Mouse (Mus musculus) hematopoietic stem cell, adult 5-6 weeks (primary cell): ENCODE data around the gene Insl3. TPM values are rescaled to one million over a fixed set of nuclear protein-coding genes. Genes with fewer than 3 reads are reported as not detected.

Experiments
- ATAC-seq, 2 experiments: fragments of 125-278 bp in 1 of 2; replicated peaks in 1 of 2; 2 replicates each; pipeline ENCODE4 v1.8.0; 2016 to 2017; ENCODE audit warnings: inconsistent platforms in 2 of 2, mild to moderate bottlenecking in 2 of 2, moderate number of reproducible peaks in 2 of 2, low read depth in 1 of 2, moderate TSS enrichment in 1 of 2; ENCODE audit not compliant: low FRiP score in 2 of 2, poor library complexity in 2 of 2, severe bottlenecking in 2 of 2, insufficient read depth in 1 of 2, low TSS enrichment in 1 of 2
- total RNA-seq: library from RNA; stranded (forward); fragments of 172-1452, 232-1000 nt; gene quantifications from 2 replicates; pipeline ENCODE4 v1.2.3, GENCODE M21; 2017

Insl3 gene
- total RNA-seq, result 6.2 and 8.9 TPM in 2 replicates

- no peak for ATAC-seq
These were observed at the start of gene Insl3 for GRCm38 (mm10) chr8:71689028-71689427. TSS of gene Insl3 (plus strand) at chr8:71689214.

DNA sequence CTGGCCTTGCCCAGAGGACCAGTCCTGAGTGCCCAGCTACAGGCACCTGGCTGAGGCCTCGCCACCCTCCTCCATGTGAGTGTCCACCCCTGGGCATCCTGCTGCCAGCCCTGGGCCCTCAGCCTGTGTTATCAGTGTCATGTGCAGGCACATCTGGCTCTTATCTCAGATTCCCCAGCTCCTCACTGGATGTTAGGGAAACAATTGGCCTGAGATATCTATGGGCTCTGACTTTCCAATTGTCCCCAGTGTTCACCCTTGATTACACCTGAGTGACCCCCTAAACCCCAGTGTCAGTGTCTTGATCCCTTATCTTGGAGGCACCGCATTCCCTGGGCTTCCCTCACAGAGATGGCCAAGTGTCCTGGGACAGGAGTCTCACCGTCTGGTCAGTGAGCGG lies 49.7 kb upstream of the Insl3 start:
- no peak for ATAC-seq

DNA sequence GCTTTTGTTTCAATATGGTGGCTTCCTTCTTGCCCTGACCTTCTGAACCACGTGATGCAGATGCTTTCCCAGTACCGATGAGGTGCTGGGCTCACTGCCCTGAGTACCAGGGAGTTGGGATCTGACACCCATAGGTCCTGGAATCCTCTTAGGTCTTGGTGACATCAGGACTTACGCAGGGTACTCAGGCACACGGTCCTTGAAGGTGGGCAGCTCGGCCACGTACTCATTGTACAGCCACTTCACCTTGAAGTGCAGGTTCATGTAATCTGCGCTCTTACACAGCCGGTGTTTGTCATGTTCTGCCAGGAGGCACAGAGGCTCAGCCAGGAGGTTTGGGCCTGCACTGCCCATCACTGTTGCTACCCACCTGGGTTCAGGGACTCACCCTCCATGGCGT lies 43.5 kb upstream of the Insl3 start:
- no peak for ATAC-seq

- peak; percentile 66 to 71 for ATAC-seq
These were observed 34.4 kb upstream of the Insl3 start for GRCm38 (mm10) chr8:71654600-71654999.

- ATAC-seq, result no peak
These were observed 31.2 kb upstream of the Insl3 start for GRCm38 (mm10) chr8:71657816-71658215.

DNA sequence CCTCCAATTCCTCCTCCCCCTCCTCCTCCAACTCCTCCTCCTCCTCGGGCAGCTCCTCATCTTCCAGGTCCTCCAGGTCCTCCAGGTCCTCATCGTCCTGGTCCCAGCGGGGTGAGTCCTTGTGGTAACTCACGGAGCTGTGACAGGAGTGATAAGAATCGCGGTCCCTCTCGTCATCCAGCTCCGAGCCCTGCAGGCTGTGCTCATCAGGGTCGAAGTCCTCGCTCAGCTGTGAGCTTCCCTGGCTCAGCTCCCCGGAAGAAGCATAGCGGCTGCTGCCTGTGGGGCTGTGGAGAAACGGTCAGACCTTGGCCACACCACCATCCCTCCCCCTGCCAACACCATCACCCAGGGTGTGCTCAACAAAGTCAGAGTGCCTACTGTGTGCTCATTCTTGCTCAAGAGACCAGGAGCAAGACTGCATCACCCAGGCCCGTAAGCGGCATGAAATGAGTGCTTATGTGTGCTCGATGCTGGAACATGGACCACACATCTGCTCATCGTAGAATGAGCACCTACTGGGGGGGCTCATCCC lies 30.4 kb upstream of the Insl3 start:
- no peak for ATAC-seq

DNA sequence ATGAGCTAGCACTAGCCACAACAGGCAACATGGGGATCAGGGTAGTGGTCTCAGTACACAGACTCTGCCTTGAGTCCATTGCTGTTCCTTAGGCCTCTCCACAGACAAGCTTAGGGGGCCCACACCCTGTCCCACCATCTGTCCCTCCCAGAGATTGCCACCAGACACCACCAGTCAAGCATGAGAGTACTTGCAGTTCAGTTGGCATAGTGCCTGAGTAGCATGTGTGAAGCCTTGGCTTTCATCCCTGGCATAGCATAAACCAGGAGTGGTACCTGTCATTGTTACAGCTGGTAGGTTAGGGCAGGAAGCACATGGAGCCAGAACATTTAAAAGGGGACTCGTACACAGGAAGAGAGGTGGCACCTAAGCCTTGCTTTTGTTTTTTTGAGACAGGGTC lies 29.3 kb upstream of the Insl3 start:
- ATAC-seq, result no peak

DNA sequence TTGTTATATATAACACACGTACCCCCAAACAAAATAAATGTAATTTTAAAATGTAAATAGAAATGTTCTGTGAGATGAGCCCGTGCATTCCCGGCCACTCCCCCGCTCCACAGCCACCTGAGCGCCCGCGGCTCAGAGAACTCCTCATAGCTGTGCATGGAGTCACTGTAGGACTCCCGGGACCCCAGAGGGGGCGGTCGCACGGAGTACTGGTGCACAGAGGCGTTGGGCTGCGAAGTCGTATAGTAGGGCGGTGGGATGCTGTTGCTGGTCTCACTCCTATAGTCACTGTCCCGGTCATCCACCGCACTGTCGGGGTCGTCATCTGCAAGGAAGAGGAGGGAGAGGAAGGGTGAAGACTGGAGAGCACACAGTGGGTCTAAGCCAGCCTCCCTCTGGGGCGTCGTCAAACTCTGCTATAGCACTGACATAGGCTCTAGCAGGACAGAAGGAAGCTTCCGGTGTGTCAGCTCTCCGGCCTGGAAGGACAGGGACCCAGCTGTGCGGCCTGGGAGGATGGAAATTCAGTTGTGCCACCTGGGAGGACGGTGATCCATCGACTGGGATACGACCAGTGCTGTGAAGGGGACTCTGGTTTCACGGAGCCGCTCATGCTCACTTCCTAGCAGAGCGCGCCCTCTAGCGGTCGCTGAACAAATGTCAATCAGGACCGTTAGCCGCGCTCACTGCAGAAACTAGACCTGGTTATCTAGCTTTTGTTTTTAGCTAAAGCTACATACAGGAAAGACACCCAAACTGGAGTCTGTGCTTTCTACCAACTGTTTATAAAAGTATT lies 28.5 kb upstream of the Insl3 start:
- ATAC-seq, result peak; percentile 56 to 70

DNA sequence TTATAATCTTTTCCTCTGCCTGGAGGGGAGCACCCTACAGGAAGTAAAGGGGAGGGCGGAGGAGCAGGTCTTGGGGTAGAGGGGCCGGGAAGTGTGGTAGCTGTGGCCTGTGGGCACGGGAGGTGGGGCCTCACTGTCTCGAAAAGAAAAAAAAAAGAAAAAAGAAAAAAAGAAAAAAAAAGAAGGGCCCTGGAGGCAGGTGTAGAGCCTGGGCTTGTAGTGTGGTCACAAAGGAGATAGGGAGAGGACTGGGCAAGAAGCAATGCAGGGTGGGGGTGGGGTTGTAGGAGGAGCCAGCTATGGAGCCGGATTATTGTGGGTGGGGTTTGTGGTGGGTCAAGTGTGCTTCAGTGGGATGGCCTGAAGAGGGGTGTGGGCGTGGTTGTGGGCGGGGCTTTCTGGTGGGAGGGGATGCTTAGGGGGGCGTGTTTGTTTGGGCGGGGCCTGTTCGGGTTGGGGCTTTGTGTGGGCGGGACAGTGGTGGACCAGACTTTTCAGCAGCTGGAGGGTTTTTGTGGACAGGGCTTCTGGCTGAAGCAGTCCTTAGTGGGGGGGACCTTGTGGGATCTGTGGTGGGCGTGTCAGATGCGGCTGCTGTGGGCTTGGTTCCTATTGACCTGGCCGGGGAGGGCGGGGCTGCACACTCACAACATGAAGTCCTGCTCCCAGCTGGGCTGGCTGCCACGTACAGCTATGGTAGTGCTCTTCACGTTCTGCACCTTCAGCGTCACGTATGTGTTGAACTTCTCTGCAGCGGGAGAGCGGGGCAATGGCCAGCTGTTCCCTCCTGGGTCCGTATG lies 23.5 kb upstream of the Insl3 start:
- ATAC-seq, result peak; percentile 47 to 60

DNA sequence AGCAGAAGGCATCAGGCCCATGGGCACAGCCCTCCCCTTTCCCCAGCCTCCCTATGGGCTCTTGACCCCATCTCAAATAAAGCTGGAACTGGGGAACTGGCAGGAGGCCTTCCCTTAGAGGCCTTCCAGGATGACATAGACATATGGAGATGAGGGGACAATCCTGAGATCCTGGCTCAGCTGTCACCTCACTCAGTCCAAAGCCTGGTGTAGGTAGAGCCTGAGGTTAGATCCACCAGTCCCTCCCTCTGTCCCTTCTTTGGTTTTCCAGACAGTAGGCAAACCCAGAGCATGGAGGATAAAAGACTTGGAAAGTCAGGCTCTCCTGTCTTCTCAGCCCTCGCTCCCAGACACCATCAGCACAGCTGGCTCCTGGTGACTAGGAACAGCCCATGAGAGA lies 22.2 kb upstream of the Insl3 start:
- no peak for ATAC-seq

DNA sequence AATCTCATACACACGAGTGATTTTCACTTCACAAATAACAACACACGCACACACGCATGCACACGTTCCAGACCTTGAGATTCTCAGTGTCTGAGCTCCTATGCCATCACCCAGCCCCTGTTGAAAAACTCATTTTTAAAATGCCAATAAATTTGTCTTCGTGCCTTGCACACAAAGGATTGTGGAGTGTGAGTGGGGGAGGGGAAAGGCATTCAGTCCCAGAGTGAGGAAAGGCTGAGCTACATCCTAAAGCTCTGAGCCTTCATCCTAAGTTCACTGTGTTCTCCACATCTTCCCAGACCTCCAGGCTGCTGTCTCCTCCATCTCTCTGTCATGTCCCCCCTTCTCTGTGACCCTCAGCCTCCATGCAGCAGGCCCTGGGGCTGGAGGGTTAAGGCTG lies 21.8 kb upstream of the Insl3 start:
- ATAC-seq, result no peak

GRCm38 (mm10) chr8:71668220-71668975 lies 20.6 kb upstream of the Insl3 start:
- ATAC-seq, result peak; percentile 58 to 65

GRCm38 (mm10) chr8:71670198-71670597 lies 18.8 kb upstream of the Insl3 start:
- ATAC-seq, result no peak

GRCm38 (mm10) chr8:71670621-71671548 lies 18.1 kb upstream of the Insl3 start:
- peak in 1 of 2 experiments; percentile 6; a peak in 1 of 4 replicates for ATAC-seq

DNA sequence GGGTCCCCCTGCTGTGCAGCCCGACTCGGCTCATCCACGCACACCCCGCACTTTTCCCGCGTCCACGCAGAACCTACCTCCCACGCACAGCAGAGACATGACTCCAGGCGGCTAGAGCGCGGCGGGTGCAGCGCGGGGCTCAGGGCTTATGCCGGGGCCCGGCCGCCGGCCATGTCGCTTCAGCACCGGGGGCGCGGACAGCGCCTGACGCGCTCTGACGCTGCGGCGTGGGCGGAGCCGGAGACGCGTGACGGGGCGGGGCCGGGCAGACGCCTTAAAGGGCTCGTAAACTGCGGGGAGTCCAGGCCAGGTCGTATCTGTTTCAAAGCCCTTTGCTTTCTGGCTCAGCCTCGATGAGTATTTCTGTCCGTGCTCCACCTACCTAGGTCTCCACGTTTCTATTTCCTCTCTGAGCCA lies 17.5 kb upstream of the Insl3 start, which contains the start of gene Unc13a:
Gene Unc13a, minus strand, starts transcription at position 209 of the 417 bp plus-strand sequence.
- ATAC-seq, result peak; percentile 47 to 54

DNA sequence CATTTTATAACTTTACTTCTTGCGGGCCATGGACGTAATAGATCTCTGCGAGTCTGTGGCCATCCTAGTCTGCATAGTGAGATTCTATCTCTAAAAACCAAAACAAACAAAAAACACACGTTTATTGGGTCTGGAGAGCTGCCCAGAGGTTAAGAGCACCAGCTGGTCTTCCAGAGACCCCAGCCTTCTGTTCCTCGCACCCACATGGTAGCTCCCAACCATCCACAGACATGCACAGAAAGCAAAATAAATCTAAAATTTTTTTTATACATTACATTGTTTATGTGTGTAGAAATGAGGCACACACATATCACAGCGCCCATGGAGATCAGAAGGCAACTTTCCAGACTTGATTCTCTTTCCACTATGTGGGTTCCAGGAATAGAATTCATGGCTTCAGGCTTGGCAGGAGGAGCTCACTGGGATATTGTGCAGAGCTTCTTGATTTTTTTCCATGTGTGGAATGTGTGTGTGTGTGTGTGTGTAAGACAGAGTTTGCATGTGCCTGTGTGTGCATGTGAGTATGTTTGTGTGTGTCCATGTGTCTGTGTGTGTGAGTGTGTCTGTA lies 16.8 kb upstream of the Insl3 start:
- ATAC-seq, result no peak
